Mouse (Mus musculus): Measurements from ENCODE around the gene Slc22a7. TPM values are rescaled to one million over a fixed set of nuclear protein-coding genes. Genes with fewer than 3 reads are reported as not detected.

The Slc22a7 gene
- not detected in 2 replicates for polyA plus RNA-seq (2015; fragmentation: Nextera tagmentation; extraction: Ambion mirVana)

- WGBS, result 89% methylated on average over 4 of the region's 4 CpGs
- no peak within 1 kb of the TSS for H3K27ac ChIP-seq
- H3K36me3 ChIP-seq, result no peaks in the 10 kb centered on the region
- H3K4me3 ChIP-seq, result no peak within 1 kb of the TSS
- no peak for ATAC-seq (ENCODE audit: insufficient number of reproducible peaks, insufficient read depth, low FRiP score, low TSS enrichment, low read depth)
- H3K4me1 ChIP-seq, result peaks cover 17% of the 10 kb centered on the region
- no peaks in the 10 kb centered on the region for H3K9me3 ChIP-seq
- peaks cover 51% of the 10 kb centered on the region for H3K27me3 ChIP-seq
- no peak within 1 kb of the TSS for H3K4me2 ChIP-seq
- no peak within 1 kb of the TSS for H3K9ac ChIP-seq
Measured at GRCm38 (mm10) chr17:46438298-46438873, at the start of gene Slc22a7. Gene Slc22a7, minus strand, starts transcription at chr17:46438457.

DNA sequence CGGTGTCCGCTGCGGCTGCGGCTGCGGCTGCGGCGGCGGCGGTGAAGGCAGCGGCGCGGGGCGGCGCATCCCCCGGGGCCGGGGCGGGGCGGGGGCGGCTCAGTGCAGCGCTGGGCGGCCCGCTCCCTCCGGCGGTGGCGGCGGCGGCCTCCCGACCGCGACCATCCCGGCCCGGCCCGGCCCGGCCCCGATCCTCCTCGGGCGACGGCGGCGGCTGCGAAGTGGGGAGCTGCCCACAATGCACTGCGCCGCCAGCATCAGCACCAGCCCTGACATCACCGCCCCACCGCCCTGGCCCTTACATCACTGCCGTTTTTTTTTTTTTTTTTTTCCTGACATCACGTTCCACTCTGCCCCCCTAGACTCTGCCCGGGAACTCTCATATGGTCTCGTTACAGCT lies 49.2 kb upstream of the Slc22a7 start, which contains the start of gene Ttbk1:
Ttbk1 (minus strand) TSS at position 245 of the 400 bp plus-strand sequence.
- Histone ChIP-seq H3K27me3 (peaks cover 84% of the 10 kb centered on the region), H3K36me3 (no peaks in the 10 kb centered on the region), H3K9me3 (no peaks in the 10 kb centered on the region), H3K27ac (no peak within 1 kb of the TSS), H3K4me1 (peaks cover 15% of the 10 kb centered on the region), H3K4me2 (peak within 1 kb of the TSS; percentile 72), H3K9ac (peak within 1 kb of the TSS; percentile 58), H3K4me3 (peak within 1 kb of the TSS; percentile 49)
- WGBS, result 1% methylated on average over 14 of the region's 49 CpGs
- ATAC-seq (ENCODE audit: insufficient number of reproducible peaks, insufficient read depth, low FRiP score, low TSS enrichment, low read depth), result no peak

DNA sequence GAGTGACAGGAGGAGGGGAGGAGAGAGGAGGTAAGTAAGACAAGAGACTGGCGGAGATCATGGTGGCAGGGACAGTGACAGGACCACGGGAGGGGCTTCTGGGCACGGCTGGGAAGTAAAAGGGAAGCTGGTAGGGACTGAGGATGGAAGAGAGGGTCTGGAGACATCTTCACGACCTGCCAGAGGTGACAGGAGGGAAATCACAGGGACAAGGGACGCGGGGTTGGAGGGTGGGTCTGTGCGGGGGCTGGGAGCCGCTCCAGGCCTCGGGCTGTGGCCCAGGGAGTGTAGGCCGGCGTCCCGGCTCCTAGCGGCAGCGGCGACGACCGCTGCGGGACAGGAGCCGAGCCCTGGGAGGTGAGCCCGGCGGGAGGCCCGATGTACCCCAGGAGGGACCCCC lies 48.7 kb upstream of the Slc22a7 start:
- WGBS, result 2% methylated on average over 22 of the region's 22 CpGs

DNA sequence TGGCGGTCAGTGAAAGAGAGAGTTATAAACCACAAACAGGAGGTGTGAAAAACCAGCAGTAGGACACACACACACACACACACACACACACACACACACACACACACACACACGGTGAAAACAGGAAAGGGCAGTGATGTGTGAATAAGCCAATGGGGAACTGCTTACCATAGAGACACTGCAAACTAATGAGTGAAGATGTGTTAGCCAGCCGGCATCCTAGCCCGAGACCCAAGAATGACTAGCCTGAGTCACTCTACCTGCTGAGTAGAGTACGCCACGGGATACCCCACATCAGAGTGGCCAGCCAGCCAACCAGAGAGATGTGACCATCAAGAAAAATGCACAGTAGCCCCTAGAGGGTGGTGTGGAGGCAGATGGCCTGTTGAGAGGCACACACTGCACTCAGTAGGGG lies 46.2 kb upstream of the Slc22a7 start:
- no peak overlapping the region for H3K4me3 ChIP-seq
- H3K27me3 ChIP-seq, result peaks cover 85% of the 10 kb centered on the region
- WGBS, result 10% methylated on average over 6 of the region's 6 CpGs
- peaks cover 15% of the 10 kb centered on the region for H3K4me1 ChIP-seq
- no peak for ATAC-seq (ENCODE audit: insufficient number of reproducible peaks, insufficient read depth, low FRiP score, low TSS enrichment, low read depth)
- no peaks in the 10 kb centered on the region for H3K36me3 ChIP-seq
- no peaks in the 10 kb centered on the region for H3K9me3 ChIP-seq
- H3K27ac ChIP-seq, result no peak overlapping the region
- no peak overlapping the region for H3K4me2 ChIP-seq
- no peak overlapping the region for H3K9ac ChIP-seq

More for the DNA sequence above, 48.7 kb upstream of the Slc22a7 start:
- H3K4me1 ChIP-seq, result peaks cover 15% of the 10 kb centered on the region
- H3K36me3 ChIP-seq, result no peaks in the 10 kb centered on the region
- peak overlapping the region; percentile 49 for H3K4me3 ChIP-seq
- peak overlapping the region; percentile 58 for H3K9ac ChIP-seq
- H3K9me3 ChIP-seq, result no peaks in the 10 kb centered on the region
- no peak overlapping the region for H3K27ac ChIP-seq
- H3K27me3 ChIP-seq, result peaks cover 87% of the 10 kb centered on the region
- no peak for ATAC-seq (ENCODE audit: insufficient number of reproducible peaks, insufficient read depth, low FRiP score, low TSS enrichment, low read depth)
- H3K4me2 ChIP-seq, result peak overlapping the region; percentile 72

GRCm38 (mm10) chr17:46484021-46484431 lies 45.8 kb upstream of the Slc22a7 start:
- WGBS, result 1% methylated on average over 13 of the region's 13 CpGs
- Histone ChIP-seq H3K9me3 (no peaks in the 10 kb centered on the region), H3K4me1 (peaks cover 15% of the 10 kb centered on the region), H3K4me2 (peak overlapping the region; percentile 54), H3K27me3 (peaks cover 82% of the 10 kb centered on the region), H3K36me3 (no peaks in the 10 kb centered on the region), H3K27ac (no peak overlapping the region), H3K4me3 (peak overlapping the region; percentile 16), H3K9ac (no peak overlapping the region)
- no peak for ATAC-seq (ENCODE audit: insufficient number of reproducible peaks, insufficient read depth, low FRiP score, low TSS enrichment, low read depth)

DNA sequence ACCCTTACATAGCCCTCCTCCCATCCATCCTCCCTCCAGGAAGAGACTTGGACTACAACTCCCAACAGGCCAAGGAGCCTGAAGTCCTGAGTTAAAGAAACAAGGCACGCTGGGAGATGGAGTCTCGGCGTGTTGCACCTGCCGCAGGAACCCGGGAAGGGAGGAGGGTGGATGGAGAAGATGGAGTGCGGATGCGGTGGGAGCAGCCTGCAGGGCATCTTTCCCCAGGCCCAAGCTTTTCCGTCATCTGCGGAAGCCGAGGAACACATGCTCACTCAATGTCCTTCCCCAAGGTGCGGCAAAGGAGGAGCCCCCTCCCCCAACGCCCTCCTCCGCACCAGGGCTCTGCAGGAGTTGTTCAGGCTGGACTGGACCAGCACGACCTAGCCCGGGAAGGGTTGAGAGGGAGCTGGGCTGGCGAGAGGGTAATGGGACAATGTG lies 45.3 kb upstream of the Slc22a7 start:
- ATAC-seq (ENCODE audit: insufficient number of reproducible peaks, insufficient read depth, low FRiP score, low TSS enrichment, low read depth), result 0 out of 2 replicates have a peak, but pooled peaks have one; percentile 16
- H3K9me3 ChIP-seq, result no peaks in the 10 kb centered on the region
- no peak overlapping the region for H3K27ac ChIP-seq
- H3K36me3 ChIP-seq, result no peaks in the 10 kb centered on the region
- H3K4me2 ChIP-seq, result peak overlapping the region; percentile 54
- peaks cover 15% of the 10 kb centered on the region for H3K4me1 ChIP-seq
- WGBS, result under 1% methylated on average over 16 of the region's 16 CpGs
- H3K9ac ChIP-seq, result no peak overlapping the region
- H3K4me3 ChIP-seq, result peak overlapping the region; percentile 16
- H3K27me3 ChIP-seq, result peaks cover 81% of the 10 kb centered on the region

DNA sequence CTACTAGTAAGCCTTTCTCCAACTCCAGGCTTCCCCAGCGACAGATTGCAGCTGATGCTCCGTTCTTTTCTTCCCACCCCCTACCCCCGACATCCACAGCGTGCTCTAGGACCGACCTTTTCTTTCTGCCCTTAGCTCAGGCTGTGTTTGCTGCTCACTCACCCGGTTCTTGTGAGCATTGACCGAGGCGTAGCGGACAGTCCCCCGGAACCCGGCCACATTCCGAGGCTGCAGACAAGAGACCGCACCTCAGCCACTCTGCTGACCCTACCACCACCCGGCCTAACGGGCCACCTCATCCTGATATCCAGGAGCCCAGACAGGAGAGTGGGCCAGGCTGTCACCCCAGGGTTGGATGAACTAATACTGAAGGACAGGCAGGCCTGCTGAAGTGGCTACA lies 39.0 kb upstream of the Slc22a7 start:
- ATAC-seq (ENCODE audit: insufficient number of reproducible peaks, insufficient read depth, low FRiP score, low TSS enrichment, low read depth), result no peak
- no peaks in the 10 kb centered on the region for H3K36me3 ChIP-seq
- no peak overlapping the region for H3K9ac ChIP-seq
- H3K4me1 ChIP-seq, result 0 out of 2 replicates have a peak, but pooled peaks cover 2% of the 10 kb centered on the region
- H3K4me3 ChIP-seq, result no peak overlapping the region
- peaks cover 26% of the 10 kb centered on the region; the same call in 1 of the 2 replicates for H3K27me3 ChIP-seq
- no peak overlapping the region for H3K4me2 ChIP-seq
- H3K27ac ChIP-seq, result no peak overlapping the region
- no peaks in the 10 kb centered on the region for H3K9me3 ChIP-seq
- 85% methylated on average over 15 of the region's 15 CpGs for WGBS

GRCm38 (mm10) chr17:46476601-46477000 lies 38.3 kb upstream of the Slc22a7 start:
- no peaks in the 10 kb centered on the region for H3K36me3 ChIP-seq
- H3K4me1 ChIP-seq, result 0 out of 2 replicates have a peak, but pooled peaks cover 2% of the 10 kb centered on the region
- no peak overlapping the region for H3K27ac ChIP-seq
- no peaks in the 10 kb centered on the region for H3K9me3 ChIP-seq
- 60% methylated on average over 8 of the region's 8 CpGs for WGBS
- no peak overlapping the region for H3K4me3 ChIP-seq
- H3K9ac ChIP-seq, result no peak overlapping the region
- peaks cover 22% of the 10 kb centered on the region; the same call in 1 of the 2 replicates for H3K27me3 ChIP-seq
- no peak for ATAC-seq (ENCODE audit: insufficient number of reproducible peaks, insufficient read depth, low FRiP score, low TSS enrichment, low read depth)
- no peak overlapping the region for H3K4me2 ChIP-seq

GRCm38 (mm10) chr17:46467830-46468229 lies 29.6 kb upstream of the Slc22a7 start:
- Histone ChIP-seq H3K27me3 (0 out of 2 replicates have a peak, but pooled peaks cover 4% of the 10 kb centered on the region), H3K4me1 (no peaks in the 10 kb centered on the region), H3K27ac (no peak overlapping the region), H3K36me3 (no peaks in the 10 kb centered on the region), H3K9ac (no peak overlapping the region), H3K4me2 (no peak overlapping the region), H3K4me3 (no peak overlapping the region), H3K9me3 (no peaks in the 10 kb centered on the region)
- no peak for ATAC-seq (ENCODE audit: insufficient number of reproducible peaks, insufficient read depth, low FRiP score, low TSS enrichment, low read depth)
- WGBS, result 61% methylated on average over 9 of the region's 9 CpGs

DNA sequence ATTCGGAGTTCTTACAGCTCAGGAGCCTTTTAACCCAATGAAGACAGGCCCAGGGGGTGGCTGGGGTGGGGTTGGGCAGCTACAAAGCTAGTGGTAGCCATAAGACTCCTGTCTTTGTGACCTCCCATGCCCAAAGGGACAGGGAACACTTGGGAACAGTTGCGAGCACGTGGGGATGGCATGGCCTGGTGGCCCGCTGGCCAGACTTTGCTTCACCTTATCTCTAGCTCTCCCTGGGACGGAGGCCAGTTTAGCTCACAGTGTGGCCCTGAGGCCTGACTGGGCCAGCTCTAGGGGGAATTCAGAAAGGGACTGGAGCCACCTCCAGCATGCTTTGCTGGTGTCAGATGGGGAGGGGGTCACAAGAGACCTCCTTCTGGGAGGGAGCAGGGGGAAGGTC lies 24.0 kb upstream of the Slc22a7 start:
- peaks cover 54% of the 10 kb centered on the region for H3K27me3 ChIP-seq
- H3K36me3 ChIP-seq, result no peaks in the 10 kb centered on the region
- H3K9ac ChIP-seq, result no peak overlapping the region
- H3K4me2 ChIP-seq, result no peak overlapping the region
- H3K9me3 ChIP-seq, result no peaks in the 10 kb centered on the region
- WGBS, result 81% methylated on average over 5 of the region's 5 CpGs
- no peak for ATAC-seq (ENCODE audit: insufficient number of reproducible peaks, insufficient read depth, low FRiP score, low TSS enrichment, low read depth)
- H3K4me1 ChIP-seq, result peaks cover 13% of the 10 kb centered on the region
- H3K4me3 ChIP-seq, result no peak overlapping the region
- no peak overlapping the region for H3K27ac ChIP-seq

DNA sequence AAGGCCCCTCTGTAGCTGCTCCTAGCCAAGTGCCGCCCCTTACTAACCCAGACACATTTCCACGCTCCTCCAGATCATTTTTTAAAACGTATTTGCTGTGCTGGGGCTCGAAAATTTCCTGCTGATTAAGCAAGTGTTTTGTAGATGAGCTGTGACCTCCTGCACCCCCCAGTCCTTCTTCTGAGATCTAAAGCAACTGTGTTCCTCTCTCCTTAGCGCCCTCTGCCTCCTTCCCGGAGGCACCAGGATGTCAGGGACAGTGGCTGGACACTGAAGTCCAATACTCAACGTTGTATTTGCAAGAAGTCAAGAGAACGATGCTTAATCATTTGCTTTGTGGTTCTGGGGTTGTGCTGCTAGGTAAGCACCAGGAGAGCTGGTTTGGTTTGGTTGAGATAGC lies 23.1 kb upstream of the Slc22a7 start:
- Histone ChIP-seq H3K36me3 (no peaks in the 10 kb centered on the region), H3K4me3 (peak overlapping the region; percentile 41), H3K9ac (no peak overlapping the region), H3K27ac (no peak overlapping the region), H3K4me2 (peak overlapping the region; percentile 67), H3K27me3 (peaks cover 63% of the 10 kb centered on the region), H3K9me3 (no peaks in the 10 kb centered on the region), H3K4me1 (peaks cover 13% of the 10 kb centered on the region)
- WGBS, result 11% methylated on average over 8 of the region's 8 CpGs
- no peak for ATAC-seq (ENCODE audit: insufficient number of reproducible peaks, insufficient read depth, low FRiP score, low TSS enrichment, low read depth)

DNA sequence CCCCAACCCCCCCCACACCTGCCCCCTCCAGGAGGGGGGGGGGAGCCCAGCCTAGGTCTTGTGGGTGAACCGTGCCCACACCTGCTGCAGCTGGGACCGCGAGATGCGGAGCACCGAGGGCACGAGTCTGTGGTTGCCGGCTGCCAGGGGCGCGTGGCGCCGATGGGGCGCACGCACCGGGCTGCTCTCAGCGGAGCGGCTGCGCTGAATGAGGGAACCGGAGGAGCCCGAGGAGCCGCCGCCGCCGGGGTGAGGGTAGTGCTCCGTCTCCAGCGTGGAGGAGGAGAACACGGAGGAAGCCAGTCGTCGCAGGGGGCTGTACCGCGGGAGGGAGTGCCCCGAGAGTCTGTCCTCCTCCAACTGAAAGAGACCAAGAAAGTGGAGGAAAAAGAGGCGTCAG lies 22.4 kb upstream of the Slc22a7 start:
- no peaks in the 10 kb centered on the region for H3K9me3 ChIP-seq
- H3K36me3 ChIP-seq, result no peaks in the 10 kb centered on the region
- no peak overlapping the region for H3K27ac ChIP-seq
- H3K4me1 ChIP-seq, result peaks cover 16% of the 10 kb centered on the region
- no peak for ATAC-seq (ENCODE audit: insufficient number of reproducible peaks, insufficient read depth, low FRiP score, low TSS enrichment, low read depth)
- peak overlapping the region; percentile 67 for H3K4me2 ChIP-seq
- peaks cover 69% of the 10 kb centered on the region for H3K27me3 ChIP-seq
- H3K4me3 ChIP-seq, result peak overlapping the region; percentile 41
- 1% methylated on average over 32 of the region's 32 CpGs for WGBS
- peak overlapping the region; percentile 64 for H3K9ac ChIP-seq
